Mouse (Mus musculus) duodenum, adult 2 months (tissue): ENCODE results near the gene Rbbp7. TPM values are rescaled to one million over a fixed set of nuclear protein-coding genes. Genes with fewer than 3 reads are reported as not detected.

Source experiments
- polyA plus RNA-seq: library from polyadenylated mRNA; depleted of rRNA; stranded (reverse); fragments of >200 nt; gene quantifications from 2 replicates; pipeline ENCODE4 v1.2.3, GENCODE M21; 2012; ENCODE audit warnings: low replicate concordance; rRNA removed

The Rbbp7 gene
- 12.3 and 13.8 TPM in 2 replicates for polyA plus RNA-seq

GRCm38 (mm10) chrX:162760115-162760942, at the start of gene Rbbp7:
Gene Rbbp7 (plus strand): TSS chrX:162760402.

Other genes with a start within 250 kb of the Rbbp7 start
- 0.67 and 0.81 TPM in 2 replicates for gene Reps2, start 116.8 kb upstream of the Rbbp7 start, polyA plus RNA-seq
- gene Txlng, start 69.1 kb downstream of the Rbbp7 start, polyA plus RNA-seq, result 0.59 and 0.92 TPM in 2 replicates
- gene Syap1, start 128.0 kb downstream of the Rbbp7 start, polyA plus RNA-seq, result 3.2 and 6.6 TPM in 2 replicates
- 1.1 and 1.3 TPM in 2 replicates for gene Ctps2, start 140.8 kb downstream of the Rbbp7 start, polyA plus RNA-seq
- 0.32 and 177 TPM in 2 replicates for gene S100g, start 204.2 kb downstream of the Rbbp7 start, polyA plus RNA-seq